Mouse (Mus musculus): ENCODE results near the gene Gmip. TPM values are rescaled to one million over a fixed set of nuclear protein-coding genes. Genes with fewer than 3 reads are reported as not detected.
A peak's percentile ranks its signal among the peaks of the same experiment; 100 is the strongest.

Gene Gmip
- total RNA-seq, 2 experiments from 2014 or later, result 12.0 to 17.3 TPM

GRCm38 (mm10) chr8:69804537-69804936 is 3.9 kb upstream of the Gmip start:
- no peak for DNase-seq

DNA sequence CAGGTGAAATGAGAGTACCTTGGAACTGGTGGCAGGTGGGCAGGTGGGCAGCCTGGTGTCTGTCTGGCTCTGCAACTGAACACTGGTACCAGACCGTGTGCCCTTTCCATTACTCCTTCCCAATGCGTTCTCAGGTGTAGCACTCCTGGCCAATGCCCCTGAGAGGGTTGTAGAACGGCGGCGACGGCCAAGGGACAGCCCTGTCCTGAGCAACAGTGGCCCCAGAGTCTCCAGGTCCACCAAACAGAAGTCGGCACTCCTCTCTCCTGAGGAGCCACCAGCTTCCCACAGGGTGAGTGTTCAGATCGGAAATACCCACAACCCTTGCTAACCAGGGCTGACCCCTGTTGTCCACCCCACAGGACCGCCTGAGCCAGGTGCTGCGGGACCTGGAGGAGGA is 3.4 kb upstream of the Gmip start:
- no peak for DNase-seq

DNA sequence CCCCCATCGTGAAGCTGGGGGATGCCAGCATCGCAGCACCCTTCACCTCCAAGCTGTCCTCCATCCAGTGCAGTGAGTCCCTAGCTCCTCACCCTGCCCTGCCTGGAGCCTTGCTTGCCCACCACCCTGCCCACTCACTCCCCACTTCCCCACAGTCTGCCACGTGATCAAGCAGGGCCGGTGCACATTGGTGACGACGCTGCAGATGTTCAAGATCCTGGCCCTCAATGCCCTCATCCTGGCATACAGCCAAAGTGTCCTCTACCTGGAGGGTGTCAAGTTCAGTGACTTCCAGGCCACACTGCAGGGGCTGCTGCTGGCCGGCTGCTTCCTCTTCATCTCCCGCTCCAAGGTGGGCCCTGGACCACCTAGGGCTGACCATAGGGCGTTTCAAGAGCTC is 3.0 kb upstream of the Gmip start:
- DNase-seq, result no peak

DNA sequence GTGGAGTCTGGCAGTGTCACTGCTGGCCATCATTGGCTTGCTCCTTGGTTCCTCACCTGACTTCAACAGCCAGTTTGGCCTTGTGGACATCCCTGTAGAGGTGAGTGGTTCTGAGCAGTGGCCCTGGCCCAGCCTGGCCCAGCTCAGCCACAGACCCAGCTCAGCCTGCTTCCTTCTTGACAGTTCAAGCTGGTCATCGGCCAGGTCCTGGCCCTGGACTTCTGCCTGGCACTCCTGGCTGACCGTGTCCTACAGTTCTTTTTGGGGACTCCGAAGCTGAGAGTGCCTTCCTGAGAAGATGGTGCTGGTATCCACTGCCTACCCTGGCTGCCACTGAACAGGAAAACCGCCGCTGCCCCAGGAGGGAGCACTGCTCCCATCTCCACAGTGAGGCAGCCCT is 1.2 kb upstream of the Gmip start:
- no peak for DNase-seq

- DNase-seq, result peak; percentile 19 to 48
These were observed 455 bp downstream of the Gmip start for GRCm38 (mm10) chr8:69808864-69809403.

GRCm38 (mm10) chr8:69809820-69810219 is 1.3 kb downstream of the Gmip start:
- no peak for DNase-seq

GRCm38 (mm10) chr8:69814881-69815280 is 6.4 kb downstream of the Gmip start:
- no peak for DNase-seq

GRCm38 (mm10) chr8:69815396-69815795 is 6.9 kb downstream of the Gmip start:
- no peak for DNase-seq

DNA sequence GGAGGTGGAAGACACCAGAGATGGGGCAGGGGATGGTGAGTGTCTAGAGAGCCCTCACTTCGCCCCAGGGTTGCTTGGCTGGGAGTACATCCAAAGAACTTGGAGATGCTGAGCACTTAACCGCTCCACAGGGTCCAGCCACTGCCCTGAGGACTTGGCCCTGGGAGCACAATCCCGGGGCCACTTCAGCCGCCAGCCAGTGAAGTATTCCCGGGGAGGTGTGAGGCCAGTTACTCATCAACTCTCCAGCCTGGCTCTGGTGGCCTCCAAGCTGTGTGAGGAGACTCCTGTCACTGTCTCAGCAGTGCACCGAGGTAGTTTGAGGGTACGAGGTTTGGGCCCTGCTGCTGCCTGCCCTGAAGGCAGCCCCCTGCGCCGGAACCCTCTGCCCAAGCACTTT is 12.0 kb downstream of the Gmip start:
- DNase-seq, result no peak

GRCm38 (mm10) chr8:69821971-69822385 is 13.5 kb downstream of the Gmip start:
- no peak for DNase-seq

DNA sequence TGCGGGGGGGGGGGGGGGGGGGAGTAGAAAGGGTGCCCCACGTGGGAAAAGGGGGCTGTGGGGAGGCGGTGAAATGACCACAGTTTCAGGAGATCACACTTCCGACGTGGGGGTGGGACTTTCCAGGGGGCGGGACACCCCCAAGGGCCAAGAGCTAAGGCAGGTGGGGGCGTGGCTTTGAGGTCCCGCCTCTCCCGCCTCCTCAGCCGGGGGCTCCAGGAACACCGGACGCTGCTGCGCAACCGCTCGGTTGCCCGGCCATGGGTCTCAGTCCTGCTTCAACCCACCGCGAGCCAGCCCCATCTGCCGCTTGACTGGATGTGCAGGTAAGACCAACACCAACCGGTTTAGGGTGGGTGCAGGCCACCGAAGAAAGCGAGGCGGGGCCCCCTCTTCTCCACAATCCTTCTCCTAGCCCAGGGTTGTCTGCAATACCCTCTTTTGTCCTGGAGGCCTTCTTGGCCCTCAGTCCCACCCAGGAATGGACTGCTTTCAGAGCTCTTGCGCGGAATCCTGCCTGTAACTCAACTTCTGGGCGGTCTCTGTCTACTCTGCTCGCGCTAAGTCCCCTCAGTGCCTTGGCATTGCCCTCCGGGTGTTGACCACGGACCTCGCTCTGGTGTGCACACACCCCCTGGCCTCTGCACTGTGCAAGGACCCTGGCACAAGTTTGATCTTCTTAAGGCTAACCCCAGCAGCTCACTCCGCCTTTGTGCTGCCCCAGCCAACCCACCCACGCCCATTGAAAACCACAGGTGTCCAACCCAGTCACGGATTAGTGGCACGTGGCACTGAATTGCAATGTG is 14.1 kb downstream of the Gmip start, which contains the start of gene Lpar2:
Gene Lpar2, plus strand, starts transcription at position 44 of the 806 bp plus-strand sequence.
- DNase-seq, result no peak

- no peak for DNase-seq
These were observed 17.9 kb downstream of the Gmip start for GRCm38 (mm10) chr8:69826371-69826770.

DNA sequence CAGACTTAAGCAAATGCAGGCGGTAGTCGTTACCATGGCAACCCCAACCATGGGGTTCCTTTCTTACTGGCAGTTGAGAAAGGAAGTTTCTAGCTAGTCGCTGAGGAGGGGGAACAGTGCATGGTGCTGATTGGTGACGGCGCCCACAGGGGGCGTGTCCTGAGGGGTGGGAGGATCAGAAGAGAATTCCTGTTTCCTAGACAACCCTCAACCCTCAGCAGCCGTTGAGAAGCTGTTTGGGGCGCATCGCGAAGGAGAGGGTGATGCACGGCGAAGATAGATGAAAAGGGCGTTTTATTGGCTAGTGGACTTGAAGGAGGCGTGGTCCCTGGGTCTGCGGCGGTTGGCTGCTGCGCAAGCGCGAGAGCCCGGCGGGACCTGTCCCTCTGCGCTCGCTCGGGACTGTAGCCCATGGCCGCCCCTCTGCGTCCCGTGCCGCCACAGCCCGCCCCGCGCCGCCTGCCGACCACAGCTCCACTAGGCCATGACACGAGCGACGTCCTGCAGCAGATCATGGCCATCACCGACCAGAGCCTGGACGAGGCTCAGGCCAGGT is 23.9 kb downstream of the Gmip start, which contains the start of gene Pbx4:
Gene Pbx4, plus strand, starts transcription at position 194 of the 556 bp plus-strand sequence.
- peak; percentile 91 to 92 for DNase-seq

DNA sequence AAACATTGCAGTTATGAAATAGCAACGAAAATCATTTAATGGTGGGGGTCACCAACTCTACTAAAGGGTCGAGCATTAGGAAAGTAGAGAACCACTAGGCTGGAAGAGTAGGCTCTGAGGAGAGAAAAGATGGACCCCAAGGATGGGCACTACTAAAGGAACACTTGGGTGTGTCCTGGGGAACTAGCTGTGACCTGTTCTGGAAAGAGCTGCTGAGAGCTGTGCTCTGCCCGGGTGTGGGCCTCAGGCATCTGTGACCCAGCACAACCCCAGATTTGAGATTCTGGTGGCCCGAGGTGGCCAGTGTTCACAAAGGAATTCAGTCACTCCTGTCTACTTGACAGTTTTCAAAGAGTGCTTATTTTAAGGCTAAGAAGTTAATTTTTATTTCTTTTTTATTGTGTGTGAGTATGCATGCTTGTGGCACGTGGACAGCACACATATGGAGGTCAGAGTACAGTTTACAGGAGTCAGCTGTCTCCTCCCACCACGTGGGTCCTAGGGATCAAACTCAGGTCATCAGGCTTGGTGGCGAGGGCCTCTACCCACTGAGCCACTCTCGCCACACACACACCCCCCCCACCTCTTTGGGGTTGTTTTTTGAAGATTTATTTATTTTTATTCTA is 28.7 kb downstream of the Gmip start:
- no peak for DNase-seq

DNA sequence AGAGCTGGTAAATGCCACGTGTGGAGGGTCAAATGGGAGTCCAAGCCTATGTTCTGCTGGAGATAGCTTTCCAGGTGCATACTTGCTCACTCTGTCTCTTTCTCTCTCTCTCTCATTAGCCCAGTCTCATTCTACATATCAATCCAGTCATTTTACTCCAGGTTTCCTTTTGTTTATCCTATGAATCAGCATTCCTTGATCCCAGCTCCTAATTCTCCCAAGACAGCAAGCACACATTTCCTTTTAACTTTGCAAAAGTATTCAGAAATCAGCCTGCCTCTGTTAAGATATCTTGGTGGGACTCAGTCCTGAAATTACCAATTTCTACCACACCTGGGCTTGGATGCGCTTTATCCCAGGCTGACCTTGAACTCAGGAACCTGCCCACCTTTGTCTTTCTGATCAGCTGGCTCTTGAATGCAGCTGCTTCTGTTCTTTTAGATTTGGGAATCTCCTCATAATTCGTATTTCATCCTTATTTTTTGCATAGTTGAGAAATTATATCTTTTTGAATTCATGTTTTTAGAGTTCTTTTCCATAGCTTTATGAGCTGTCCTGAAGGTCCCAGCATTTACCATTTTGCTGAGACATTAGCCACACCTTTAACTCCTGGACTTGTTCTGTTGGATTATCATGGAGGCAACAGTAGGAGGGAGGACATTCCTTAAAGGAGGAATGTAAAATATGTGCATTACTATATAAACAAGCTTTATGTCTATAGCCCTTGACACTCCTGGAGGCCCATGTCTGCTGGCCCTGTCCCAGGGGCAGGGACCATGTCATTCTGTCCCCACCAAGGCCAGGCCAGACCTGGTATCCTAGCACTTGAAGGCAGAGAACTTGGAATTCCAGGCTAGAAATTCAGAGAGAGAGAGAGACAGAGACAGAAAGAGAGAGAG is 38.9 kb downstream of the Gmip start:
- DNase-seq, result no peak

DNA sequence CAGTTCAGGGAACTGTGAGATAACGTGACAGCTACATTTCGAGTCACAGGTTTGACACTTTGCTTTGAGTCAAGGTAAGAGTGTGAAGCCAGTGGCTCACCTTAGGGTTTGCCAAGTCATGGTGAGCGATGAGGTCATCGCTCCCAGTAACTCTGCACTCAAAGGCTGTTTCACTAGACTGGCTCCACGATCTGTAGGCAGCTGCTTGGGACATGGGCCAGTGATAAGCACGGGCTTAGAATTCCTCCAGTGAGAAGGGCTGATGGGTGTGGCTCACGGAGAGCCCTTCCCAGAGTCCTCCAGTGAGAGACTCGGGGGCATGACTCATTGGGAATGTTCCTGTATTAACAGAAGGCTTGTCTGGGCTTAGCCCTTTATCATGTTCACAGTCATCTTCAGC is 40.5 kb downstream of the Gmip start:
- no peak for DNase-seq

- no peak for DNase-seq
These were observed 41.4 kb downstream of the Gmip start for GRCm38 (mm10) chr8:69849899-69850298.

DNA sequence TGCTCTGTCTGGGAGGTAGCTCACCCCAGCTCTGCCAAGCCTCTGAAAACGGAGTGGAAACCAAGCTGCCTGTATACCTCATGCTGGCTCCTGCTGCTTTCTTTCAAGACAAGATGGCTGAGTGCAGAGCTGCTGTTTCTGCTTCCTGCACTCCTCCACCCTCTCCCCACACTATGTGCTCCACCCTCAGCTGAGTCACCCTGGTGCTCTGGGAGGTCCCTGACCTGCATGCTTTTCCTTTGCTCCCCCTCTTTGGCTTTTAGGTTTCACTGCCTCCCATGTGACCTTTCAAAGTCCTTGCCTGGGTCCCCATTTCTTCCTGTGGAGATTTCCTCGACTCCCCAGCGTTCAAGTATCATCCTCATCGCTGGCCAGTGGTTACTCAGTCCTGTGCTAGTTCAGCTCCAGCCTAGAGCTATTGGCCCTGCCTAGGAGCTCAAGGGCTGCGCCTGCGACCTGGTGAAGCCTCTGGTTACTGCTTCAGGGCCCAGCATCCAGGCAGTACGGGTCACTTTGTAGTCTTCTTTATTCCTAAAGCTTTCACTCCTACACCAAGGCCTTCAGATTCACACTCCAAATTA is 42.5 kb downstream of the Gmip start:
- DNase-seq, result no peak

- DNase-seq, result no peak
These were observed 45.4 kb downstream of the Gmip start for GRCm38 (mm10) chr8:69853869-69854268.

GRCm38 (mm10) chr8:69860807-69861206 is 52.3 kb downstream of the Gmip start:
- no peak for DNase-seq

- DNase-seq, result no peak
These were observed 52.8 kb downstream of the Gmip start for GRCm38 (mm10) chr8:69861251-69861650.
